Mouse (Mus musculus): Measurements from ENCODE around the gene Plg.
A peak's percentile ranks its signal among the peaks of the same experiment; 100 is the strongest.

The Plg gene

GRCm38 (mm10) chr17:12377981-12378705, at the start of gene Plg:
Gene Plg, plus strand, starts transcription at chr17:12378608.
- DNase-seq (ENCODE audit: low spot score), result no peak

- no peak for DNase-seq (ENCODE audit: low spot score)
Observed at GRCm38 (mm10) chr17:12335115-12335514, 43.3 kb upstream of the Plg start.

DNA sequence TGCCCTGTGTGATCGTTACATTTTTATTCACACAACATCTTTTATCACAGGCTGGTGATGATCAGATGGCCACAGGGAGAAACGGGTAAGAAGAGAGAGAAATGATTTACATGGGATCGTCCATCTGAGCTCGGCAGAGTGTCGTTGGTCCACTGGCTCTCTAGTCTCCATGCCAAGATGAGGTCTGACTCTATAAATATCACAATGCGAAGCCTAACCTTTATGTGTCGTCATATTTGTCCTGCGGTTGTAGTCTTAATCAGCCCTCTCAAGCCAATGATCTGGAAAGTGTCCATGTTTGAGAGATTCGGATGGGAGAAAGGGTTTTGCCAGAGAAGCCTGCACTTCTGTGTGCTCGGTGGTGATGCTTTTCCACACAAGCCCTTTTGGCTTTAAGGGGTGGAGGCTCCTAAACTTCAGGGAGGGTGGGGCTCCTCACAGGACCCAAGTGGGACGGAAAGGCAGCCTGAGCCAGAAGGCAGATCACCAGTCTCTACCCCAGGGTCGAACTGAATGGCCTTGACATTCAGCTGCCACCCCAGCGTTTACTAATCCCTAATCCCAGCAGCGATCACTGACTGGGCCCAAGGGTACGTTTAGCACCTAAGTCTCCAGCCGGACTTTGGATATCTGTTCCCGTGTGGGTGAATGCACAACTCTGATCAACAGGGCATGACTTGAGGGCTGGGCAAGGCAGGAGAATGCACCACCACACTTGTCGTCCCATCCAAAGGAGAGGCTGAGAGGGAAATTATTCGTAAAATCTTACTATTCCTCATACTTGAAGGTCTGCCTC, 42.1 kb upstream of the Plg start:
- no peak for DNase-seq (ENCODE audit: low spot score)

GRCm38 (mm10) chr17:12337156-12337555, 41.3 kb upstream of the Plg start:
- DNase-seq (ENCODE audit: low spot score), result no peak

GRCm38 (mm10) chr17:12343702-12344376, 34.6 kb upstream of the Plg start:
- no peak for DNase-seq (ENCODE audit: low spot score)

- DNase-seq (ENCODE audit: low spot score), result no peak
Observed at GRCm38 (mm10) chr17:12347462-12347861, 30.9 kb upstream of the Plg start.

DNA sequence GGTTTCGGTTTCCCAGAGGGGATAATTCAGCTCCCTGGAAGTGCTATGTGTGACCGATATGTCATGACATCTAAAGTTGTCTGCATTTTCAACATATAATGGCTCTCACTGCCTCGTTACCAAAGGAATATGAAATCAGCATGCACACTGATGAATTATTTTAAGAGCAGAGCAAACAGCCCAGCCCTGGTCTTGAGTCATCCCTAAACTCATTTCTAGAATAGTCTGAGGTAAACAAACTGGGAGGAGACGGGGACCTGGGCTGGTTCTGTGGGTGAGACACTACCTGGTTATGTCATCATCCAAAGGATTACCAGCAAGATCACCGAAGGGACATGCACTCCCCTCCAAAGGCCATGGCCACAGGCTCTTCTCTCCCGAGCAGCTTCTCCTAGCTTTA, 26.8 kb upstream of the Plg start:
- DNase-seq (ENCODE audit: low spot score), result no peak

DNA sequence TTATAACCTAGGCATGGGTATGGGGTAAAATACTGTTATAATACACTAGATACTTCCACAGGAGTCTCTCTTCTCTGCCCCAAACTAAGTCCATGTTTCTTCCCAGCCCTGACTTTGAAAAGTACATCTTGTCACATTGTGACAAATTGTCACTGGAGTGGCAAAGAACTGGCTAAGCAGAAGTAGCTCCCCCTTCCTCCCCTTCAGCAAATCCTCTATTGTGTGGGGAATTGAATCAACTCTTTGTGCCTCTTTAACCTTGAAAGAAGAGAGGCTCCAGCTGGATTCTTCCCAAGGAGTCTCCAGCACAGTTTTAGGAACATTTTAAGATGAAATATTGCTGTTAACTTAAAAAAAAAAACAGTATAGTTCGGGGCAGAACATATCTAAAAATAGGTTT, 25.6 kb upstream of the Plg start:
- DNase-seq (ENCODE audit: low spot score), result no peak

DNA sequence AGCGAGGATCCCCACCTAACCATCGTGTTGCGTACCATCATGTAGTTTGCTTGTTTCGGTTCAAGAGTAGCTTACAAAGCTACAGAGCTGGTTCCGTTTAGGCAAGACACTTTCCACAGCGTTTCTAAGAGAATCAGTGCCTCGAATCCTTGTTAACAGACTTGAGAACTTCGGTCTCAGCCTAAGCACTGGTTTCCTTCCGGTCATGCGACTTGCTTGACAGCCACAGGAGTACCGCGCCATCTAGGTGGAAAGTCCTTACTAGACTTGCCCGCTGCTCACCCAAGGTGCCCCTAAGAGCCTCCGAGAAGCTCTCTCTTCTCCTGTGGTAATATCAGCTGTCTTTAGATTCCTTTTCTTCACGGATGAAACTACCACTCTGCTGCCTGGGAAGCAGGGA, 18.5 kb upstream of the Plg start:
- no peak for DNase-seq (ENCODE audit: low spot score)

- no peak for DNase-seq (ENCODE audit: low spot score)
Observed at GRCm38 (mm10) chr17:12363601-12364425, 14.6 kb upstream of the Plg start.

DNA sequence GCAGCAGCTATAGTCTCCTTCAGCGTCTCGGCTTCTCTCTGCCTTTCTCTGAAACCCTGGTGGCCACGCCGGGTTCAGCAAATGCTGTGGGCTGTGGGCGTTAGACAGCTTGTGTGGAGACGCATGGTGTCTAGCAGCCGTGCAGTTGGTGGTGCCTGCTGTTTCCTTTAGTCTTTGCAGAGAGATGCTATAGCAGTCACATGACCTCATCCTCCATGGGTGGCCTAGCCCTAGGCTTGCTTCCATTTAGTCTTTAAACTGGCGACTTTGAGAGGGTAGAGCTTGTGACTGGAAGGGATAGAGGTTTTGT, 14.0 kb upstream of the Plg start:
- DNase-seq (ENCODE audit: low spot score), result no peak

DNA sequence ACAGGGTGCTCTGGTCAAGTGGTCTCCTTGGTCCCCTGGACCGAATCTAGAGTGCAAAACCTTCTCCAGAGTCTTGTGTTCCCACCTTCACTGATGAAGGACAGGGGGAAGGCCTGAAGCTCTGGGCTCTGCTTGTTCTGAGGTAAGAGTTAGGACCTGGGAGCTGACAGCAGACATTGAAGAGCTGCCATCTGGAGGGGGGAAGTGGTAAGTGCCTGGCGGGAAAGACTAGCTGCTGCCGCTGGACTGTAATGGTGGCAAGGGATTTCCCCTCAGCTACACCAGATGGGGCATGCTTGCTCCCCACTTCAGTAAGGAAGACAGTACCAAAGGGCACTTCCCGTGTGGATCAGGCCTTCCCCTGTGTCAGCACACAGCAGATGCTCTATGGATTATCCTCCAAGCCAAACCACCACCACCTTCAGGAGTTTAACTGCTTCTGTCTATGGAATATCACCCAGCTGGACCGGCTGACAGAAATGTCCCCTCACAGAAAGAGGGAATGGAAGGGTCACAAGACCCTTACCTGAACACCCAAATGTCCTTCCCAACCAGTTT, 11.0 kb upstream of the Plg start:
- DNase-seq (ENCODE audit: low spot score), result peak; percentile 64

- no peak for DNase-seq (ENCODE audit: low spot score)
Observed at GRCm38 (mm10) chr17:12369393-12369792, 9.0 kb upstream of the Plg start.

DNA sequence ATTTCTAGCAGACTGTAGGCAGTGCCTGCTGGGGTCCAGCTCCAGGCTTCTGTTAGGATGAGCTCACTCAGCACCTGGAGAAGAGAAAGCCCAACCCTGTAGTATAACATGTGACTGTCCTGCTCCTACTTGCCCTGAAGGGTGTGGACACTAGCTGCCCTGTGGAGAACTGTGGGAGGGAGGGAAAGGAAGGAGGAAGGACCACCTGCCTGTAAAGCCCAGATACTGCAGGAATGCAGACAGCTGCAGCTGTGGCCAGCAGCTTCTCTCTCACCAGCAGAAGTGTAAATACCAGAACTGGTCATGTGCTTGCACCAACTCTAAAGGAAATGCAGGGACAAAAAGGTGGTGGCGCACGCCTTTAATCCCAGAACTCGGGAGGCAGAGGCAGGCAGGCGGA, 8.1 kb upstream of the Plg start:
- no peak for DNase-seq (ENCODE audit: low spot score)

- DNase-seq (ENCODE audit: low spot score), result no peak
Observed at GRCm38 (mm10) chr17:12371310-12371925, 7.0 kb upstream of the Plg start.

DNA sequence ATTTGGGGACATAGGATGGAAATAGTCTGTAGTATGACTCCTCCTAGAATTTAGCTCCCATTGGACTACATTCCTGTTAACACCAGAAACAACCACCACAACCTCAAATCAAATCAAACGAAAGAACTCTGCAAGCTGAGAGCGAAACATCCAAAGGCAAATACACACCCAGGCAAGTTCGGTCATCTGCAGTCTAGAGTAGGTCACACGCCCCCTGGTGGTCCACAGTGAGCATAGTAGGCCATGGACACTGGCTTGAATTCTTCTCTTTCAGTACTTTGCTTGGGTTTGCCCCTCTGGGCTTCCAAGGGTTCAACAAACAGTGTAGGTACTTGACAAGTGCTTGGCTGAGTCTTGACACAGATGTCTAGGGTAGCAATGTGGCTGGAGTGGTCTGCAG, 6.4 kb upstream of the Plg start:
- DNase-seq (ENCODE audit: low spot score), result peak; percentile 69

GRCm38 (mm10) chr17:12373601-12374144, 4.7 kb upstream of the Plg start:
- DNase-seq (ENCODE audit: low spot score), result no peak

DNA sequence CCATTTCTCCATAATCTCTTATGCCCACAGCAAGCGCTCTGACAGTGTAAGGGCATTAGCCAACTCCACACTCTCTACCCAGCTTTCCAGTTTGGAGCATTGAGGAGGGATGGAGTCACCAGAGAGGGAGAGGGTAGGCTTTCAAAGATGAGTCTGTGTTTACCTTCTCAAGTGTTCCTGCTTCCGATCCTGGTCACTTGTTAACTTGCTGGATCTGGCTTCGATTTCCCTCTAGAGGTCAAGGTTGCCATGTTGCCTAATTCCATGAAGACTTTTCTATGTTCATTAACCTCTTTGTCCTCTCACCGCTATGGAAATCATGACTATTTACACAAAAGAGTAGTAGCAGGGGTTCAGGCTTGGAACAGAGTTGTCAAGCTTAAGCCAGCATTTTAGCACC, 1.9 kb downstream of the Plg start:
- DNase-seq (ENCODE audit: low spot score), result no peak

DNA sequence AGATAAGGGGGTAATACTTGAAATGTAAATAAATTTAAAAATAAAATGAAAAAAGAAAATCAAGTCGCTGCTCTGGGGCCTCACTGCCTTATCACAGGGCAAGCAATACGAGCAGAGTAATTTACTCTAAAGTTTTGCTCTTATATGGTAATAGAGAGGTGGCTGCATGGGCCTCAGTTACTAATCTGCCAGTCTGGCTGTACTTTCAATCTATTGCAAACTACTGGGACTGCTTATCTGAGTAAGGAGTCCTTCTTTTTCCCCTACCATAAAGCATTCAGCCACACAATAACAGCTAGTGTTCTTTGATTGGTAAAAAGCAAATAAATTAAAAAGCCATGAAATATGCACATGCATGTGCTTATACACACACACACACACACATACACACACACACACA, 3.2 kb downstream of the Plg start:
- DNase-seq (ENCODE audit: low spot score), result no peak

- no peak for DNase-seq (ENCODE audit: low spot score)
Observed at GRCm38 (mm10) chr17:12382531-12382930, 4.1 kb downstream of the Plg start.

GRCm38 (mm10) chr17:12385049-12385794, 6.8 kb downstream of the Plg start:
- no peak for DNase-seq (ENCODE audit: low spot score)
